Mouse (Mus musculus): ENCODE results near the gene Gm20388.
A peak's percentile ranks its signal among the peaks of the same experiment; 100 is the strongest.

The Gm20388 gene

GRCm38 (mm10) chr8:124250785-124251184, 4340.1 kb downstream of the Gm20388 start:
- DNase-seq (ENCODE audit: low spot score): peak; percentile 81

DNA sequence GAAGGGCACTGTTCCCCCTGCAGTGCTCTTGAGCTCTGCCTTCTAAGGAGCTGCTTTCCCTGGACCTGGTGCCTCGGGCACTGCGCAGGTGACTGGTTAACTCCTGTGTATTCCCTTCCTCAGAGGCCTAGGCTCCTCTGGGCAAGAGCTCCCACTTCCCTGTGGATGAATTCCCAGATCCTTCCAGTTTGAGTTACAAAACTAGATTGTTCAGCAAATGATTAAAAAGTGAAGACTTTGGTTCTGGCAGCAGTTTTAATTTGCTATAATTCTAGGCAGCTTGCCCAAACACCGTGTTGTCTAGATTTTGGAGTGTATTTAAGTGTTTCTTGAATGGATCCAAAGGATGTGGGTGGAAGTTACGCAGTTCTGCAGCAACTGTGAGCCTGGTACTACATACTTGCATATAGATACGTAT, 4341.9 kb downstream of the Gm20388 start:
- DNase-seq (ENCODE audit: low spot score): peak; percentile 58

DNA sequence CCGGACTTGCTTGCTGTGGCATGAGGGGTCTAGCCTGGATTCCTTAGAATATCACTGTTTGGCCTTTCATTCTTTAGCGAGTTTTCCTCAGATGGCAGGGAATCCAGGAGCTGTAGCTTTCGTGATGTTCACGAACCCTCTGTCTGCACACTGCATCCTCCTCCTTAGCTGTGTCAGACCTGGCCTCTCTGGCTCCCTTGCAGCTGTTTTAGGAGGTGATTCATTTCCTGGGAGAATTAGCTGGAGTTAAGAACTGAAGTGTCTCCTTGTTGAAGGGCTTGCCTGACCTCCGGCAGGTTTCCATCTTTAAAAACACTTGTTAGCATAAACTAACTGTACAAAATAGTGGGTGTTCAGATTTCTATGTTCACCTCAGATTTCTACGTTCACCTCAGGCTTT, 4343.3 kb downstream of the Gm20388 start:
- no peak for DNase-seq (ENCODE audit: low spot score)

- DNase-seq (ENCODE audit: low spot score): no peak
Measured at GRCm38 (mm10) chr8:124256841-124257240, 4346.2 kb downstream of the Gm20388 start.

- peak; percentile 93 for DNase-seq (ENCODE audit: low spot score)
Measured at GRCm38 (mm10) chr8:124257363-124257762, 4346.7 kb downstream of the Gm20388 start.

- no peak for DNase-seq (ENCODE audit: low spot score)
Measured at GRCm38 (mm10) chr8:124259146-124259545, 4348.5 kb downstream of the Gm20388 start.

GRCm38 (mm10) chr8:124259925-124260324, 4349.3 kb downstream of the Gm20388 start:
- DNase-seq (ENCODE audit: low spot score): no peak

DNA sequence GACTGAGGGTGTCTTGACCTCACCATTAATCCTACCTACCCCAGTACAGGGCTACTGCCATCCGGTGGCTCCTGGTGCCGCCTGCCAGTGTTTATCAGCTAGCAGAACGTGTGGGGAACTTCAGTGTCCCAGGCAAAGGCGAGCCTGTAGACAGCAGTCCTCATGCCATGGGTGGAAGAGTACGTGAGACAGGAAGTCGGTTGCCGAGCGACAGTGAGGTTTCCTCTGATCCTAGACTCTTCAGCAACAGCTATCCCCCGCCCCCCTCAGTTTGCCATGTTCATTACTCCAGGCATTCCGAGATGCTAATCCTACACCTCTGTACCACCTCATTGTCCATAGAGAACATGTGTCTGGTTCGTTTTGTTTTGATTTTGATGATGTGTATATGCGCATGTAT, 4349.7 kb downstream of the Gm20388 start:
- DNase-seq (ENCODE audit: low spot score): no peak

GRCm38 (mm10) chr8:124263058-124263457, 4352.4 kb downstream of the Gm20388 start:
- no peak for DNase-seq (ENCODE audit: low spot score)

GRCm38 (mm10) chr8:124264032-124264431, 4353.4 kb downstream of the Gm20388 start:
- no peak for DNase-seq (ENCODE audit: low spot score)

DNA sequence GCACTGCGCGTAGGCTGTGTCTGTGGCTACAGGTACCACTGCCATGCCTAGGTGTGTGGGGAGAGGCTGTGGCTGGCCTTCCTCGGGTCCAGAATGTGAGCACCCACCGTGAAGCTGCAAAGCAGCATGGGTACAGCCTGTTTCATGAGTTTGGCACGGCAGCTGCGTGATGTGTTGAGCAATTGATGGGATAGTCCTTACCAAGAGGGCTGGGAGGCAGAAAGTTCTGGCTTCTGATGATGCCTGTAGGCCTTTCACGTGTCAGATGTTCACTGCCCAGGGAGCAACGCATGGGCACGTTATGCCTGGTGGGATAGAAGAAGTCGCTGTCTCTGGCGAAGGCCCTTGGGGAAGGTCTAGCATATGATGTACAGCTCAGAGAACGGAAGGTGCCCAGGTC, 4354.0 kb downstream of the Gm20388 start:
- DNase-seq (ENCODE audit: low spot score): no peak

GRCm38 (mm10) chr8:124265130-124265529, 4354.5 kb downstream of the Gm20388 start:
- DNase-seq (ENCODE audit: low spot score): no peak

DNA sequence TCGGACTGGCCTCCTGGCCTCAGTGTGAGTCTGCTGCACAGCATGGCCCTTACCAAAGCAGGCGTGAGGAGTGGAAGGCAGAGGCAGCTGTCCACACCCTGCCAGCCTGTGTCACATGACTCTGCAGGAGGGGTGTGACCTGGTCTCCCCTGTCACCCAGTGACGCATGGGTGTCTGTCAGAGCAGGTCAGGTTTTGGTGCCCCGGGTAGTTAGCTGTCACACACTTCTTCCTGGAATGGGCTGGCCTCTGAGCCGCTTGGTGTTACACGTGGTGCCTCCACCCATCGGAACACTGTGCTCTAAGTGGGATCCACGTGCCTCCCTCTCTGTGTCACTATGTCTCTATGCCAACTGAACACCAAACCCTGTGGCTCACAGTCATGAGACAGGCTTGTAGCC, 4355.2 kb downstream of the Gm20388 start:
- DNase-seq (ENCODE audit: low spot score): peak; percentile 54

- DNase-seq (ENCODE audit: low spot score): no peak
Measured at GRCm38 (mm10) chr8:124267206-124267605, 4356.6 kb downstream of the Gm20388 start.

GRCm38 (mm10) chr8:124270504-124270903, 4359.9 kb downstream of the Gm20388 start:
- no peak for DNase-seq (ENCODE audit: low spot score)

GRCm38 (mm10) chr8:124270904-124271303, 4360.3 kb downstream of the Gm20388 start:
- no peak for DNase-seq (ENCODE audit: low spot score)

GRCm38 (mm10) chr8:124271518-124271917, 4360.9 kb downstream of the Gm20388 start:
- no peak for DNase-seq (ENCODE audit: low spot score)

- DNase-seq (ENCODE audit: low spot score): no peak
Measured at GRCm38 (mm10) chr8:124272792-124273191, 4362.2 kb downstream of the Gm20388 start.

GRCm38 (mm10) chr8:124273606-124274218, 4363.1 kb downstream of the Gm20388 start:
- no peak for DNase-seq (ENCODE audit: low spot score)

- no peak for DNase-seq (ENCODE audit: low spot score)
Measured at GRCm38 (mm10) chr8:124274441-124275120, 4363.9 kb downstream of the Gm20388 start.

DNA sequence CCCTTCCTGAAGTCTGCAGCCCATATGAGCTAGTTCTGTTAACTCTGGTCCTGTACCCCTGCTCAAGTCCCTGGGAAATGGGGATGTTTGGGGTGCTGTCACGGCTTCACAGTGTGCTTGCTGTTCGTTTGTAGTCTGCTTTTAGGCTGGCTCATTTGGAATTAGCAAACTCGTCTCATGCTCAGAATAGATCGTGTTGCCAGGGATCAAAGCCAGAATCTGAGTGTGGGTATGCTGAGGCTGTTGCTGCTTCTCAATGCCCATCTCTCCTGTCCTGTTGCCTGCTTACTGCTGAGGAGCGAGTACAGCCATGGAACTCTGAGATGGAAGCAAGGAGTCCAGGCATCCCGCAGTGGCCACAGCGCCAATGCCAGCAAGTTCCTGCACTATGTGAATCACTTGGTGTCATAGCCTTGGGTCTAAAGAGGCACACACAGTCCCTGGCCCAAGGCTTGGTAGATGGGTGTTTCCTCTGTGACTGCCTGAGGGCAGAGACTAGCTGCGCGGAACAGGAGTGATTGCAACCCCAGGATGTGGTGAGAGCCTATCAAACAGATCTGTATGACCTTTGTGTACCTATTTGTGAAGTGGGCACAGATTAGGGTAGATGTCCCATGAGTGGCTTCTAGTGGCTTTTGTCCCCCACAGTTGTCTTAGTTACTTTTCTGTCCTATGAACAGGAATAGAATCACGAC, 4364.9 kb downstream of the Gm20388 start:
- DNase-seq (ENCODE audit: low spot score): no peak

- peak; percentile 86 for DNase-seq (ENCODE audit: low spot score)
Measured at GRCm38 (mm10) chr8:124277951-124278910, 4367.6 kb downstream of the Gm20388 start.

Measured in adipocyte (in vitro differentiated cells).